Mouse (Mus musculus) midbrain, embryonic 14.5 days (tissue): Measurements from ENCODE around the gene Rtn1. TPM values are rescaled to one million over a fixed set of nuclear protein-coding genes. Genes with fewer than 3 reads are reported as not detected.

Source experiments
- ATAC-seq: fragments of 200-750 bp; cut with Nextera tagmentation; 2 replicates; pipeline ENCODE4 v1.8.0; 2017; ENCODE audit warnings: moderate number of reproducible peaks, moderate library complexity; ENCODE audit not compliant: low FRiP score, low TSS enrichment
- DNase-seq: peaks from one replicate; pipeline ENCODE4 v3.0.0-alpha.2; 2015
- H3K27ac ChIP-seq: fragments of 300-500 bp; sonication (generic); replicated peaks from 2 replicates; pipeline ENCODE4 v1.5.1; 2014; ENCODE audit warnings: mild to moderate bottlenecking, low read depth, low read length, moderate library complexity
- H3K27me3 ChIP-seq: fragments of 300-500 bp; sonication (generic); 2 replicates; pipeline ENCODE4 v1.6.1; 2014; ENCODE audit warnings: low read length, control low read depth, mixed read lengths; ENCODE audit not compliant: control insufficient read depth, insufficient read depth
- H3K36me3 ChIP-seq: fragments of 300-500 bp; sonication (generic); 2 replicates; pipeline ENCODE4 v1.6.1; 2014; ENCODE audit warnings: low read length, control low read depth; ENCODE audit not compliant: control insufficient read depth, insufficient read depth
- H3K4me1 ChIP-seq: fragments of 300-500 bp; sonication (generic); 2 replicates; pipeline ENCODE4 v1.6.1; 2014; ENCODE audit warnings: mild to moderate bottlenecking, antibody characterized with exemption, low read length, control low read depth; ENCODE audit not compliant: control insufficient read depth, insufficient read depth
- H3K4me2 ChIP-seq: fragments of 300-500 bp; sonication (generic); 2 replicates; pipeline ENCODE4 v1.6.1; 2014; ENCODE audit warnings: mild to moderate bottlenecking, low read length, moderate library complexity
- H3K4me3 ChIP-seq: fragments of 300-500 bp; sonication (generic); replicated peaks from 2 replicates; pipeline ENCODE4 v1.5.1; 2014; ENCODE audit warnings: low read depth, low read length
- H3K9ac ChIP-seq: fragments of 300-500 bp; sonication (generic); replicated peaks from 2 replicates; pipeline ENCODE4 v1.6.1; 2014; ENCODE audit warnings: mild to moderate bottlenecking, low read length, moderate library complexity
- H3K9me3 ChIP-seq: fragments of 300-500 bp; sonication (generic); 2 replicates; pipeline ENCODE4 v1.6.1; 2016; ENCODE audit warnings: low read length, control low read depth, mixed read lengths; ENCODE audit not compliant: control insufficient read depth
- WGBS: fragments of 180-500 bp; shearing (Covaris S2); extraction: QIAGEN DNeasy Blood & Tissue Kit; methylation state at CpG from one replicate; pipeline ENCODE4 v1.1.7; 2014; 5-methylcytosine and 5-hydroxymethylcytosine counted together
- polyA plus RNA-seq: library from polyadenylated mRNA; unstranded; fragments of >200 nt; fragmentation: Nextera tagmentation; extraction: Ambion mirVana; gene quantifications from 2 replicates; pipeline ENCODE4 v1.2.1, GENCODE M21; 2014

The Rtn1 gene
- polyA plus RNA-seq, 1 experiment from 2014 or later: 2,477 TPM

GRCm38 (mm10) chr12:72348508-72348907 is 60.3 kb downstream of the Rtn1 start:
- 79% methylated on average over 8 of the region's 8 CpGs for WGBS
- H3K4me2 ChIP-seq: no peak overlapping the region
- H3K9ac ChIP-seq: no peak overlapping the region
- no peak overlapping the region for H3K4me3 ChIP-seq
- ATAC-seq (no peak), DNase-seq (no peak)
- H3K27me3 ChIP-seq: no peaks in the 10 kb centered on the region
- no peaks in the 10 kb centered on the region for H3K36me3 ChIP-seq
- H3K4me1 ChIP-seq: no peaks in the 10 kb centered on the region; the same call in 1 of the 2 replicates
- no peaks in the 10 kb centered on the region for H3K9me3 ChIP-seq
- no peak overlapping the region for H3K27ac ChIP-seq

GRCm38 (mm10) chr12:72347184-72347583 is 61.7 kb downstream of the Rtn1 start:
- no peaks in the 10 kb centered on the region for H3K9me3 ChIP-seq
- H3K4me1 ChIP-seq: no peaks in the 10 kb centered on the region; the same call in 1 of the 2 replicates
- H3K27ac ChIP-seq: no peak overlapping the region
- DNase-seq (no peak), ATAC-seq (no peak)
- H3K9ac ChIP-seq: no peak overlapping the region
- H3K4me3 ChIP-seq: no peak overlapping the region
- no peaks in the 10 kb centered on the region for H3K36me3 ChIP-seq
- no peaks in the 10 kb centered on the region for H3K27me3 ChIP-seq
- H3K4me2 ChIP-seq: no peak overlapping the region
- 93% methylated on average over 1 of the region's 1 CpGs for WGBS

- DNase-seq (no peak), ATAC-seq (no peak)
- Histone ChIP-seq H3K27me3 (no peaks in the 10 kb centered on the region), H3K4me3 (no peak overlapping the region), H3K36me3 (no peaks in the 10 kb centered on the region), H3K4me2 (no peak overlapping the region), H3K9ac (no peak overlapping the region), H3K4me1 (no peaks in the 10 kb centered on the region; the same call in 1 of the 2 replicates), H3K27ac (no peak overlapping the region), H3K9me3 (no peaks in the 10 kb centered on the region)
- WGBS: 31% methylated on average over 2 of the region's 2 CpGs
Measured at GRCm38 (mm10) chr12:72343639-72344038, 65.2 kb downstream of the Rtn1 start.

DNA sequence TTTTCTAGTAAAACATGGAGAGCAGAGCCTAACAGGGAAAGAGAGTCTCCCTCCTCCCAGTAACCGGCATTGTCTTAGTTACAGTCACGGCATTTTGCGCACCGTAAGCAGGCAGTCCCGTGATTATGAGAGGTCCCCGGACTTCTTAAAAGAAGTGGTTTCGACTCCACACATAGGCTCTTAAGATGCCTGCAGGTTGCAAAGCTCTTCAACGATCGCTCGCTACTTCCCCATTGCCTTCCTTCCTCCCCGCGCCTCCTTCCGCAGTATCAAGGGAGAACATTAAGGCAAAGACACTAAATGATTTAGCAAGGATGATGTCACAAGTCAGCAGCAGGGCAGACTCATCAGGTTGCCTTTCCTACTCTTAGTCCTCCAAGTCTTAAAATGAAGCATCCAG is 72.8 kb downstream of the Rtn1 start:
- no peak overlapping the region for H3K27ac ChIP-seq
- H3K27me3 ChIP-seq: no peaks in the 10 kb centered on the region
- no peak overlapping the region for H3K9ac ChIP-seq
- no peaks in the 10 kb centered on the region for H3K36me3 ChIP-seq
- H3K4me3 ChIP-seq: no peak overlapping the region
- DNase-seq (no peak), ATAC-seq (no peak)
- WGBS: 94% methylated on average over 13 of the region's 13 CpGs
- no peak overlapping the region for H3K4me2 ChIP-seq
- H3K4me1 ChIP-seq: peaks cover 4% of the 10 kb centered on the region; the same call in 1 of the 2 replicates
- H3K9me3 ChIP-seq: no peaks in the 10 kb centered on the region

GRCm38 (mm10) chr12:72332488-72333013 is 76.3 kb downstream of the Rtn1 start:
- H3K9ac ChIP-seq: no peak overlapping the region
- ATAC-seq: no peak
- no peak overlapping the region for H3K4me2 ChIP-seq
- H3K4me1 ChIP-seq: peaks cover 4% of the 10 kb centered on the region; the same call in 1 of the 2 replicates
- H3K36me3 ChIP-seq: no peaks in the 10 kb centered on the region
- no peak overlapping the region for H3K27ac ChIP-seq
- DNase-seq: no peak
- H3K27me3 ChIP-seq: no peaks in the 10 kb centered on the region
- H3K9me3 ChIP-seq: no peaks in the 10 kb centered on the region
- H3K4me3 ChIP-seq: no peak overlapping the region
- WGBS: 92% methylated on average over 5 of the region's 5 CpGs

DNA sequence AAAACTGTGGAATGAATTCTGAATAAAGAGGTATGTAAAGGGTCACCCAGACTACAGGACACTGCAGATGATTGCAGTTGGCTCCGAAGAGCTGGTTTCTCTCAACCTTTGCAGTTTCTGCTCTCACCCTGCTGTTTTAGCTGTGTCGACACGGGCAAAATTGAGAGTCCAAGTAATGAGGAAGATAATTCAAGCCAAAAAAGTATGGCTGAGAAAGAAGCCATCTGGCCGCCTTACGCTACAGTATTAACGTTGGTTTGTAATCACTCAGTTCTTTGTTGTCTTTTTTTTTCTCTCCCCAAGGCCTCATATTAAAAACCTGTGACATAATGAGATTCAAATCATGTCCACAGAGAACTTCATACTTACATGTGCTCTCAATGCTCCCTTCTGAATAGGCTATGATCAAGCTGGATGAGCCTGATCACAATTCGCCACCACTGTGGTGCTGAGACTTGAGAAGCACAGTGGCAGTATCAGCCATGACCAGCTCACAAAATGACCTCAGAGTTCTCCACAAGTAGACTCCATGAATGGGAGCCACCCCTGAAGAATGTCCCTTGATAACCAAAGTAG is 76.9 kb downstream of the Rtn1 start:
- Histone ChIP-seq H3K4me2 (no peak overlapping the region), H3K4me1 (peaks cover 4% of the 10 kb centered on the region; the same call in 1 of the 2 replicates), H3K27me3 (no peaks in the 10 kb centered on the region), H3K9me3 (no peaks in the 10 kb centered on the region), H3K9ac (no peak overlapping the region), H3K27ac (no peak overlapping the region), H3K4me3 (no peak overlapping the region), H3K36me3 (no peaks in the 10 kb centered on the region)
- DNase-seq (no peak), ATAC-seq (no peak)
- 67% methylated on average over 7 of the region's 7 CpGs for WGBS

DNA sequence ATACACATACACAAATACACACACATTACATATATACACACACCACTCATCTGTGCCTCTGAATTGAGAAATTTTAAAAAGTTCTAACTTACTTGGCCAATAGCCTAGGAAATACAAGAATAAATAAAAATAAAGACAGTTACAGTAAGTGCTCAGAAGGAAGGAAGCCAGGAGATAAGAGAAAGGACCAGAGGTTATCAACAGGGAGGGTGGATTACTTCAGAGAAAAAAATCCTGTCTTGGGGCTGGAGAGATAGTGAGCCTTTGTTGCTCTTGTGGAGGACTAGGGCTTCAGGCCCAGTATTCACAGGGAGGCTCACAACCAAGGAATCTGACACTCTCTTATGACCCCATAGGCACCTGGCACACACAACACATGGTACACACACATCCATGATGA is 82.8 kb downstream of the Rtn1 start:
- ATAC-seq (no peak), DNase-seq (no peak)
- Histone ChIP-seq H3K27ac (no peak overlapping the region), H3K4me1 (0 out of 2 replicates have a peak, but pooled peaks cover 2% of the 10 kb centered on the region), H3K9me3 (no peaks in the 10 kb centered on the region), H3K4me2 (no peak overlapping the region), H3K9ac (no peak overlapping the region), H3K4me3 (no peak overlapping the region), H3K27me3 (no peaks in the 10 kb centered on the region), H3K36me3 (no peaks in the 10 kb centered on the region)

- Histone ChIP-seq H3K4me1 (0 out of 2 replicates have a peak, but pooled peaks cover 2% of the 10 kb centered on the region), H3K4me2 (no peak overlapping the region), H3K36me3 (no peaks in the 10 kb centered on the region), H3K4me3 (no peak overlapping the region), H3K9me3 (no peaks in the 10 kb centered on the region), H3K27ac (no peak overlapping the region), H3K27me3 (no peaks in the 10 kb centered on the region), H3K9ac (no peak overlapping the region)
- ATAC-seq (no peak), DNase-seq (no peak)
- 81% methylated on average over 5 of the region's 5 CpGs for WGBS
Measured at GRCm38 (mm10) chr12:72325025-72325424, 83.8 kb downstream of the Rtn1 start.

DNA sequence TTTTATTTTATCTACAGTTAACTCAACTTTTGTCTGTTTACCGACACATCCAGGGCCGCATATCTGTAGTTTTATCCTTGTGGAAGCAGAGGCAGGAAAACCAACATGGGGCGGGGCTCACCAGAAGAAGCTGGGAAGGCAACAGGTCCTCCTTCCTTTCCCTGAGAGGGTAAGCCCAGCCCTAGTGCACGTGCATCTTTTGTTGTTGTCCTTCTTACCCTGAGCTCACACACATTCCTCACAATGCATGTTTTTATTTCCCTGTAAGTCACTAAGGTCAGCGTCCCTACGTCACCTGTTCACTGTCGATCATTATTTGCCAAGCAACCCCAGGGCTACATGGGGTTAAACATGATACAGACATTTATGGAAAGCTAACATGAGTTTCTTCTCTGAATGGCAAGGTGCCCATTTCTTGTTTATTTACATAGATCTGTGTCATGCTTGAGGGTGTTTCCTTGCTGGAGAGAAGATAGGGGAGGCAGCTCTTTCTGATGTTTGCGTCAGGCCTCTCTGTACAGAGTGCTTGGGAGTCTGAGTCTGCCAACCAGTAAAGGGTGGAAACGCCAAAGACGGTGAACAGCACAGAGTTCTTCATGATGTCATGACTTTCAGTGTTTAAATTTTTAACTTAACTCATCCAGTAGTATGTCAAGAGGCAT is 84.5 kb downstream of the Rtn1 start:
- Histone ChIP-seq H3K27me3 (no peaks in the 10 kb centered on the region), H3K9ac (no peak overlapping the region), H3K4me3 (no peak overlapping the region), H3K4me1 (0 out of 2 replicates have a peak, but pooled peaks cover 2% of the 10 kb centered on the region), H3K36me3 (no peaks in the 10 kb centered on the region), H3K27ac (no peak overlapping the region), H3K4me2 (no peak overlapping the region), H3K9me3 (no peaks in the 10 kb centered on the region)
- ATAC-seq (no peak), DNase-seq (no peak)
- 90% methylated on average over 10 of the region's 10 CpGs for WGBS
